Mouse (Mus musculus) kidney, postnatal 10 days (tissue): Measurements from ENCODE around the gene Nt5c2.

Experiments used
- DNase-seq: peaks from one replicate; pipeline ENCODE4 v3.0.0; 2021; ENCODE audit warnings: mixed read lengths

The Nt5c2 gene

GRCm38 (mm10) chr19:46836085-46836484, 178.9 kb downstream of the Nt5c2 start:
- DNase-seq: no peak

GRCm38 (mm10) chr19:46835339-46835738, 179.6 kb downstream of the Nt5c2 start:
- no peak for DNase-seq

DNA sequence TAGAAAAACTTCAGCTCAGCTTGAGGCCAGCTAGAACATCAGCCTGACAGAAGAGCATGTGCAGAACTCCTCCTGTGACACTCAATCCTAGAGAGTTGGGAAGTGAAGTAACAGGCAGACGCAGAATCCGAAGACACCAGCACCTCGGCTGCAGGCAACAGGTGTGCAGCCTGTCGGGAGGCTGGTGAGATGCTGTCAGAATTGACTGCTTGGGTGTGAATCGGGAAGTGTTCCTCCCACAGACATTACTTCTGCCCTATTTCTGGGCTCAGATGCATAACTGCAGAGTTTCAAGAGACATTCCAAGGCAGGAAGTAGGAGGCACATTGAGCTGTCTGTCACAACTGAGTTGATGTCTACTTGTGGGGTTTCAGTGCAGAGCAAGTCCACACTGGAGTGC, 180.7 kb downstream of the Nt5c2 start:
- no peak for DNase-seq
